Mouse (Mus musculus): ENCODE data around the gene Nfe2. TPM values are rescaled to one million over a fixed set of nuclear protein-coding genes. Genes with fewer than 3 reads are reported as not detected.
A peak's percentile ranks its signal among the peaks of the same experiment; 100 is the strongest.

Nfe2 gene
- total RNA-seq (2021) (1 to 10 TPM in 1 of 2 experiments, under 1 TPM in 1; 0.86 to 2.0 TPM), polyA plus RNA-seq (2012; rRNA removed) (1.6 and 1.9 TPM in 2 replicates)
- long read RNA-seq, result 0 reads

GRCm38 (mm10) chr15:103257790-103258728 lies at the start of gene Nfe2:
TSS of gene Nfe2 (minus strand) at chr15:103258403.
- H3K79me2 ChIP-seq (replicated peaks; ENCODE audit: control insufficient read depth, insufficient read depth, low read length), result no peaks in the 10 kb centered on the region
- whole genome bisulfite sequencing, result 7% methylated on average over 15 of the region's 15 CpGs
- intact Hi-C loops (cut with DNase I), result no loop called here
- peak within 1 kb of the TSS; percentile 62 for H3K27ac ChIP-seq
- H3K4me1 ChIP-seq (ENCODE audit: control insufficient read depth, insufficient read depth, low read length), result peaks cover 4% of the 10 kb centered on the region
- peak within 1 kb of the TSS; percentile 17 for H3K4me3 ChIP-seq
- no peaks in the 10 kb centered on the region for H3K36me3 ChIP-seq (ENCODE audit: control insufficient read depth, insufficient read depth, low read length)
- TF ChIP-seq EP300 (IDR thresholded peaks at IDR 0.05; ENCODE audit: insufficient read depth, low read depth, low read length) (peak; percentile 71; the same call in 1 of the 2 replicates), POLR2A (IDR thresholded peaks at IDR 0.05; ENCODE audit: insufficient read depth, low read depth, low read length) (no peak; the same call in 1 of the 2 replicates), CTCF (IDR thresholded peaks at IDR 0.05) (peak; percentile 20)
- peak within 1 kb of the TSS; percentile 1 for H3K9ac ChIP-seq (ENCODE audit: low read depth, low read length)
- peak; percentile 78 to 88 for DNase-seq
- H3K27me3 ChIP-seq (ENCODE audit: control insufficient read depth, insufficient read depth, low read length), result no peaks in the 10 kb centered on the region

- Histone ChIP-seq H3K4me3 (no peak overlapping the region), H3K9ac (ENCODE audit: low read depth, low read length) (no peak overlapping the region), H3K79me2 (replicated peaks; ENCODE audit: control insufficient read depth, insufficient read depth, low read length) (no peaks in the 10 kb centered on the region), H3K27me3 (ENCODE audit: control insufficient read depth, insufficient read depth, low read length) (no peaks in the 10 kb centered on the region), H3K4me1 (ENCODE audit: control insufficient read depth, insufficient read depth, low read length) (peaks cover 4% of the 10 kb centered on the region; the same call in 1 of the 2 replicates), H3K36me3 (ENCODE audit: control insufficient read depth, insufficient read depth, low read length) (no peaks in the 10 kb centered on the region), H3K27ac (peak overlapping the region; percentile 12; the same call in 1 of the 2 replicates)
- WGBS, result 2% methylated on average over 7 of the region's 7 CpGs
- intact Hi-C loops (cut with DNase I), result loop anchor here (1.0 to 10.0 kb wide), 5 partner anchors 22 to 322 kb away; partner anchors contain the start of gene Copz1
- peak; percentile 90 to 92 for DNase-seq
- TF ChIP-seq EP300 (IDR thresholded peaks at IDR 0.05; ENCODE audit: insufficient read depth, low read depth, low read length) (peak; percentile 91), CTCF (IDR thresholded peaks at IDR 0.05) (no peak)
Measured at GRCm38 (mm10) chr15:103307125-103307524, 48.9 kb upstream of the Nfe2 start.

- no peaks in the 10 kb centered on the region for H3K79me2 ChIP-seq (replicated peaks; ENCODE audit: control insufficient read depth, insufficient read depth, low read length)
- peak overlapping the region; percentile 92 for H3K27ac ChIP-seq
- no peaks in the 10 kb centered on the region for H3K27me3 ChIP-seq (ENCODE audit: control insufficient read depth, insufficient read depth, low read length)
- H3K4me1 ChIP-seq (ENCODE audit: control insufficient read depth, insufficient read depth, low read length), result peaks cover 4% of the 10 kb centered on the region; the same call in 1 of the 2 replicates
- intact Hi-C loops (cut with DNase I), result loop anchor here (2.0 to 10.0 kb wide), 4 partner anchors 21 to 321 kb away; partner anchors contain the start of gene Copz1
- 44% methylated on average over 8 of the region's 8 CpGs for WGBS
- peak overlapping the region; percentile 83 for H3K9ac ChIP-seq (ENCODE audit: low read depth, low read length)
- DNase-seq, result no peak
- TF ChIP-seq POLR2A (IDR thresholded peaks at IDR 0.05; ENCODE audit: insufficient read depth, low read depth, low read length), result no peak
- no peak for TF ChIP-seq EP300 (IDR thresholded peaks at IDR 0.05; ENCODE audit: insufficient read depth, low read depth, low read length)
- no peak for TF ChIP-seq CTCF (IDR thresholded peaks at IDR 0.05)
- H3K36me3 ChIP-seq (ENCODE audit: control insufficient read depth, insufficient read depth, low read length), result no peaks in the 10 kb centered on the region
- peak overlapping the region; percentile 65 for H3K4me3 ChIP-seq
Measured at GRCm38 (mm10) chr15:103305792-103306645, 47.8 kb upstream of the Nfe2 start.

GRCm38 (mm10) chr15:103305070-103305678 lies 47.0 kb upstream of the Nfe2 start:
- under 1% methylated on average over 71 of the region's 71 CpGs for WGBS
- TF ChIP-seq CTCF (IDR thresholded peaks at IDR 0.05) (no peak), POLR2A (IDR thresholded peaks at IDR 0.05; ENCODE audit: insufficient read depth, low read depth, low read length) (peak; percentile 62), EP300 (IDR thresholded peaks at IDR 0.05; ENCODE audit: insufficient read depth, low read depth, low read length) (peak; percentile 49)
- H3K36me3 ChIP-seq (ENCODE audit: control insufficient read depth, insufficient read depth, low read length), result no peaks in the 10 kb centered on the region
- H3K27me3 ChIP-seq (ENCODE audit: control insufficient read depth, insufficient read depth, low read length), result no peaks in the 10 kb centered on the region
- intact Hi-C loops (cut with DNase I), result loop anchor here (5.0 to 10.0 kb wide), 2 partner anchors 33 to 320 kb away; partner anchors contain the start of gene Copz1
- peak overlapping the region; percentile 92 for H3K27ac ChIP-seq
- peak overlapping the region; percentile 83 for H3K9ac ChIP-seq (ENCODE audit: low read depth, low read length)
- DNase-seq, result peak; percentile 94 to 96
- H3K79me2 ChIP-seq (replicated peaks; ENCODE audit: control insufficient read depth, insufficient read depth, low read length), result no peaks in the 10 kb centered on the region
- peaks cover 5% of the 10 kb centered on the region; the same call in 1 of the 2 replicates for H3K4me1 ChIP-seq (ENCODE audit: control insufficient read depth, insufficient read depth, low read length)
- peak overlapping the region; percentile 65 for H3K4me3 ChIP-seq

- Histone ChIP-seq H3K4me3 (peak overlapping the region; percentile 65), H3K27ac (peak overlapping the region; percentile 92), H3K79me2 (replicated peaks; ENCODE audit: control insufficient read depth, insufficient read depth, low read length) (no peaks in the 10 kb centered on the region), H3K4me1 (ENCODE audit: control insufficient read depth, insufficient read depth, low read length) (peaks cover 5% of the 10 kb centered on the region; the same call in 1 of the 2 replicates), H3K27me3 (ENCODE audit: control insufficient read depth, insufficient read depth, low read length) (no peaks in the 10 kb centered on the region), H3K9ac (ENCODE audit: low read depth, low read length) (peak overlapping the region; percentile 72), H3K36me3 (ENCODE audit: control insufficient read depth, insufficient read depth, low read length) (no peaks in the 10 kb centered on the region)
- TF ChIP-seq CTCF (IDR thresholded peaks at IDR 0.05) (no peak), EP300 (IDR thresholded peaks at IDR 0.05; ENCODE audit: insufficient read depth, low read depth, low read length) (no peak), POLR2A (IDR thresholded peaks at IDR 0.05; ENCODE audit: insufficient read depth, low read depth, low read length) (no peak)
- 2% methylated on average over 9 of the region's 9 CpGs for WGBS
- intact Hi-C loops (cut with DNase I), result loop anchor here (10.0 kb wide), 1 partner anchor 320 kb away; no protein-coding TSS in a partner anchor
- DNase-seq, result peak in 1 of 2 experiments; percentile 52
Measured at GRCm38 (mm10) chr15:103304616-103304969, 46.4 kb upstream of the Nfe2 start.

All from heart, adult 2 months (tissue).